Mouse (Mus musculus) cortical plate, adult 2 months (tissue): ENCODE measurements at regions not wholly inside any gene's neighbourhood (a gene's known extent, or its start where the extent isn't known, plus 50 kb on each side); places are given as distances from the start of the nearest gene placed in this dataset.

ENCODE experiments used
- CTCF ChIP-seq: fragments of 200-500 bp; IDR thresholded peaks from 2 replicates; pipeline ENCODE4 v1.5.1; 2011; ENCODE audit warnings: mild to moderate bottlenecking, control low read depth, low read length; ENCODE audit not compliant: insufficient read depth; ENCODE audit errors: extremely low read depth
- POLR2A ChIP-seq: fragments of 200-500 bp; IDR thresholded peaks from 2 replicates; pipeline ENCODE4 v1.6.1; 2011; ENCODE audit warnings: mild to moderate bottlenecking, low read length, control low read depth; ENCODE audit not compliant: insufficient read depth; ENCODE audit errors: extremely low read depth

DNA sequence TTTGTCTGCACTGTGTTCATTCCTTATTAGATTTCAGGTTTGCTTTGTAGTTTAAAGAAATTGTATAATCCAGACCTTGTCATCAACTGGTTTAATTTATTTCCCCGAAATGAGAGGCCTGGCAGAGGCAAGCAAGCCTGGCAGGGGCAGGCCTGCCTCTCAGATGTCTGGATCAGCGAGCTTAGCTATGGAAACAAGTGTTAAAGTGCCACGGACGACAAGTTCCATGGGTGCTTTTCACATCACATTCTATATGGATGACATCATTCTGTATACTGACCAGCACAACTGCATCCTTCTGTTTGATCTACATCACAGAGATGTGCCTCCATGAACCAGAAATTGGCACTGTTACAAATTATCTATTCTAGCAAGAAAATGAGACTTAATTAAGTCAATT lies 312.5 kb downstream of the Olfr1505 start:
- TF ChIP-seq CTCF (no peak), POLR2A (no peak)
